Mouse (Mus musculus) left cerebral cortex, adult 11 months (tissue): ENCODE measurements around the gene Tmeff2.

Experiments used
- DNase-seq: peaks from one replicate; pipeline ENCODE4 v3.0.0; 2022; ENCODE audit warnings: low spot score

The Tmeff2 gene

GRCm38 (mm10) chr1:50980591-50980990 lies 80.1 kb downstream of the Tmeff2 start:
- DNase-seq, result peak; percentile 70

GRCm38 (mm10) chr1:50981151-50981828 lies 80.8 kb downstream of the Tmeff2 start:
- no peak for DNase-seq

GRCm38 (mm10) chr1:50990661-50991060 lies 90.2 kb downstream of the Tmeff2 start:
- DNase-seq, result no peak

GRCm38 (mm10) chr1:50994505-50994904 lies 94.1 kb downstream of the Tmeff2 start:
- DNase-seq, result no peak

- no peak for DNase-seq
Observed at GRCm38 (mm10) chr1:50999793-51000192, 99.3 kb downstream of the Tmeff2 start.

- DNase-seq, result no peak
Observed at GRCm38 (mm10) chr1:51008344-51008743, 107.9 kb downstream of the Tmeff2 start.

- DNase-seq, result no peak
Observed at GRCm38 (mm10) chr1:51040249-51040648, 139.8 kb downstream of the Tmeff2 start.

GRCm38 (mm10) chr1:51044810-51045209 lies 144.4 kb downstream of the Tmeff2 start:
- DNase-seq, result no peak

- no peak for DNase-seq
Observed at GRCm38 (mm10) chr1:51064549-51064948, 164.1 kb downstream of the Tmeff2 start.

- no peak for DNase-seq
Observed at GRCm38 (mm10) chr1:51065652-51066051, 165.2 kb downstream of the Tmeff2 start.

- no peak for DNase-seq
Observed at GRCm38 (mm10) chr1:51068814-51069213, 168.4 kb downstream of the Tmeff2 start.

- no peak for DNase-seq
Observed at GRCm38 (mm10) chr1:51069288-51069687, 168.8 kb downstream of the Tmeff2 start.

- DNase-seq, result no peak
Observed at GRCm38 (mm10) chr1:51074076-51074475, 173.6 kb downstream of the Tmeff2 start.

GRCm38 (mm10) chr1:51075785-51076771 lies 175.6 kb downstream of the Tmeff2 start:
- DNase-seq, result no peak

GRCm38 (mm10) chr1:51088921-51089320 lies 188.5 kb downstream of the Tmeff2 start:
- no peak for DNase-seq

- DNase-seq, result no peak
Observed at GRCm38 (mm10) chr1:51089803-51090202, 189.4 kb downstream of the Tmeff2 start.

- no peak for DNase-seq
Observed at GRCm38 (mm10) chr1:51090212-51090761, 189.8 kb downstream of the Tmeff2 start.

GRCm38 (mm10) chr1:51094713-51095112 lies 194.3 kb downstream of the Tmeff2 start:
- DNase-seq, result no peak

- no peak for DNase-seq
Observed at GRCm38 (mm10) chr1:51096848-51097598, 196.6 kb downstream of the Tmeff2 start.

- DNase-seq, result no peak
Observed at GRCm38 (mm10) chr1:51101034-51101590, 200.7 kb downstream of the Tmeff2 start.

GRCm38 (mm10) chr1:51104698-51105097 lies 204.3 kb downstream of the Tmeff2 start:
- DNase-seq, result no peak
